Mouse (Mus musculus): ENCODE results near the gene Tle4.

- no peak for TF ChIP-seq CTCF (IDR thresholded peaks at IDR 0.05; ENCODE audit: low read depth)
- TF ChIP-seq EP300 (IDR thresholded peaks at IDR 0.05; ENCODE audit: low read depth): no peak
Measured at GRCm38 (mm10) chr19:14479711-14480110, 118.1 kb downstream of the Tle4 start.

All from heart, postnatal 0 days (tissue).